Mouse (Mus musculus) forebrain, embryonic 14.5 days (tissue): Measurements from ENCODE around the gene Gm28051. TPM values are rescaled to one million over a fixed set of nuclear protein-coding genes. Genes with fewer than 3 reads are reported as not detected.

Source experiments
- ATAC-seq: fragments of 200-750 bp; cut with Nextera tagmentation; 2 replicates; pipeline ENCODE4 v1.8.0; 2017; ENCODE audit warnings: mild to moderate bottlenecking, moderate library complexity
- DNase-seq: peaks from one replicate; pipeline ENCODE4 v3.0.0-alpha.2; 2015; ENCODE audit warnings: low spot score
- H3K27ac ChIP-seq: fragments of 300-500 bp; sonication (generic); 2 replicates; pipeline ENCODE4 v1.5.1; 2014; ENCODE audit warnings: low read depth, mild to moderate bottlenecking, control low read depth, low read length, moderate library complexity
- H3K27me3 ChIP-seq: fragments of 300-500 bp; sonication (generic); replicated peaks from 2 replicates; pipeline ENCODE4 v1.6.1; 2014; ENCODE audit warnings: low read length, control low read depth, mixed read lengths; ENCODE audit not compliant: control insufficient read depth, insufficient read depth
- H3K36me3 ChIP-seq: fragments of 300-500 bp; sonication (generic); 2 replicates; pipeline ENCODE4 v1.6.1; 2014; ENCODE audit warnings: low read length, control low read depth; ENCODE audit not compliant: control insufficient read depth, insufficient read depth
- H3K4me1 ChIP-seq: fragments of 300-500 bp; sonication (generic); 2 replicates; pipeline ENCODE4 v1.6.1; 2014; ENCODE audit warnings: antibody characterized with exemption, low read length, control low read depth; ENCODE audit not compliant: control insufficient read depth, insufficient read depth
- H3K4me2 ChIP-seq: fragments of 300-500 bp; sonication (generic); 2 replicates; pipeline ENCODE4 v1.6.1; 2014; ENCODE audit warnings: mild to moderate bottlenecking, control low read depth, low read length
- H3K4me3 ChIP-seq: fragments of 300-500 bp; sonication (generic); 2 replicates; pipeline ENCODE4 v1.5.1; 2014; ENCODE audit warnings: low read depth, low read length, control low read depth
- H3K9ac ChIP-seq: fragments of 300-500 bp; sonication (generic); 2 replicates; pipeline ENCODE4 v1.6.1; 2014; ENCODE audit warnings: mild to moderate bottlenecking, low read length, control low read depth, moderate library complexity
- H3K9me3 ChIP-seq: fragments of 300-500 bp; sonication (generic); replicated peaks from 2 replicates; pipeline ENCODE4 v1.6.1; 2016; ENCODE audit warnings: low read length, control low read depth, mixed read lengths; ENCODE audit not compliant: control insufficient read depth
- WGBS: fragments of 180-500 bp; shearing (Covaris S2); extraction: QIAGEN DNeasy Blood & Tissue Kit; methylation state at CpG from one replicate; pipeline ENCODE4 v1.1.7; 2014; 5-methylcytosine and 5-hydroxymethylcytosine counted together
- polyA plus RNA-seq: library from polyadenylated mRNA; unstranded; fragments of >200 nt; fragmentation: Nextera tagmentation; extraction: Ambion mirVana; gene quantifications from 2 replicates; pipeline ENCODE4 v1.2.1, GENCODE M21; 2014

Gene Gm28051
- polyA plus RNA-seq, 1 experiment from 2014 or later: not detected

- Histone ChIP-seq H3K4me3 (no peak overlapping the region), H3K27me3 (no peaks in the 10 kb centered on the region), H3K9me3 (no peaks in the 10 kb centered on the region), H3K9ac (no peak overlapping the region), H3K4me2 (no peak overlapping the region), H3K4me1 (no peaks in the 10 kb centered on the region), H3K36me3 (no peaks in the 10 kb centered on the region), H3K27ac (no peak overlapping the region)
- no peak for DNase-seq
- ATAC-seq: no peak
- 84% methylated on average over 10 of the region's 10 CpGs for WGBS
Observed at GRCm38 (mm10) chr12:102714654-102715395, 42.7 kb downstream of the Gm28051 start.

- no peak overlapping the region for H3K27ac ChIP-seq
- no peaks in the 10 kb centered on the region for H3K27me3 ChIP-seq
Observed at GRCm38 (mm10) chr12:102714116-102714515, 43.4 kb downstream of the Gm28051 start.

GRCm38 (mm10) chr12:102713153-102713865, 44.3 kb downstream of the Gm28051 start:
- Histone ChIP-seq H3K4me1 (no peaks in the 10 kb centered on the region), H3K4me2 (no peak overlapping the region), H3K9ac (no peak overlapping the region), H3K27ac (no peak overlapping the region), H3K4me3 (no peak overlapping the region), H3K9me3 (no peaks in the 10 kb centered on the region), H3K36me3 (no peaks in the 10 kb centered on the region), H3K27me3 (no peaks in the 10 kb centered on the region)
- WGBS: 76% methylated on average over 20 of the region's 20 CpGs
- ATAC-seq (no peak), DNase-seq (no peak)

More at GRCm38 (mm10) chr12:102714116-102714515, 43.4 kb downstream of the Gm28051 start:
- H3K9me3 ChIP-seq: no peaks in the 10 kb centered on the region
- DNase-seq: no peak
- WGBS: 65% methylated on average over 2 of the region's 2 CpGs
- no peaks in the 10 kb centered on the region for H3K4me1 ChIP-seq
- H3K9ac ChIP-seq: no peak overlapping the region
- H3K4me2 ChIP-seq: no peak overlapping the region
- no peak for ATAC-seq
- H3K36me3 ChIP-seq: no peaks in the 10 kb centered on the region
- no peak overlapping the region for H3K4me3 ChIP-seq

- ATAC-seq (no peak), DNase-seq (no peak)
- no peak overlapping the region for H3K9ac ChIP-seq
- H3K4me2 ChIP-seq: no peak overlapping the region
- no peaks in the 10 kb centered on the region for H3K9me3 ChIP-seq
- 0 out of 2 replicates have a peak, but pooled peaks cover 4% of the 10 kb centered on the region for H3K4me1 ChIP-seq
- 66% methylated on average over 4 of the region's 4 CpGs for WGBS
- H3K27me3 ChIP-seq: no peaks in the 10 kb centered on the region
- H3K4me3 ChIP-seq: no peak overlapping the region
- H3K36me3 ChIP-seq: no peaks in the 10 kb centered on the region
- H3K27ac ChIP-seq: no peak overlapping the region
Observed at GRCm38 (mm10) chr12:102710851-102711375, 46.7 kb downstream of the Gm28051 start.

GRCm38 (mm10) chr12:102709896-102710295, 47.7 kb downstream of the Gm28051 start:
- Histone ChIP-seq H3K27ac (no peak overlapping the region), H3K36me3 (no peaks in the 10 kb centered on the region), H3K4me1 (peaks cover 9% of the 10 kb centered on the region; the same call in 1 of the 2 replicates), H3K9ac (no peak overlapping the region), H3K4me2 (no peak overlapping the region), H3K9me3 (no peaks in the 10 kb centered on the region), H3K4me3 (no peak overlapping the region), H3K27me3 (no peaks in the 10 kb centered on the region)
- ATAC-seq (no peak), DNase-seq (no peak)
- 86% methylated on average over 5 of the region's 5 CpGs for WGBS

GRCm38 (mm10) chr12:102708220-102708619, 49.3 kb downstream of the Gm28051 start:
- no peak overlapping the region for H3K4me2 ChIP-seq
- H3K27ac ChIP-seq: no peak overlapping the region
- DNase-seq (no peak), ATAC-seq (no peak)
- no peak overlapping the region for H3K4me3 ChIP-seq
- H3K9me3 ChIP-seq: no peaks in the 10 kb centered on the region
- no peak overlapping the region for H3K9ac ChIP-seq
- H3K27me3 ChIP-seq: no peaks in the 10 kb centered on the region
- H3K36me3 ChIP-seq: no peaks in the 10 kb centered on the region
- 78% methylated on average over 11 of the region's 11 CpGs for WGBS
- peaks cover 12% of the 10 kb centered on the region; the same call in 1 of the 2 replicates for H3K4me1 ChIP-seq

- ATAC-seq (no peak), DNase-seq (no peak)
- Histone ChIP-seq H3K9ac (no peak overlapping the region), H3K4me2 (no peak overlapping the region), H3K27me3 (no peaks in the 10 kb centered on the region), H3K36me3 (no peaks in the 10 kb centered on the region), H3K4me1 (peaks cover 21% of the 10 kb centered on the region; the same call in 1 of the 2 replicates), H3K4me3 (no peak overlapping the region), H3K27ac (no peak overlapping the region), H3K9me3 (no peaks in the 10 kb centered on the region)
- 91% methylated on average over 10 of the region's 10 CpGs for WGBS
Observed at GRCm38 (mm10) chr12:102706833-102707463, 50.6 kb downstream of the Gm28051 start.

GRCm38 (mm10) chr12:102705906-102706640, 51.5 kb downstream of the Gm28051 start:
- Histone ChIP-seq H3K9ac (peak overlapping the region; percentile 79), H3K27me3 (no peaks in the 10 kb centered on the region), H3K4me1 (peaks cover 23% of the 10 kb centered on the region; the same call in 1 of the 2 replicates), H3K36me3 (no peaks in the 10 kb centered on the region), H3K27ac (0 out of 2 replicates have a peak overlapping the region, but pooled peaks have one; percentile 80), H3K4me3 (0 out of 2 replicates have a peak overlapping the region, but pooled peaks have one; percentile 70), H3K9me3 (no peaks in the 10 kb centered on the region), H3K4me2 (peak overlapping the region; percentile 79)
- 72% methylated on average over 6 of the region's 6 CpGs for WGBS
- DNase-seq (no peak), ATAC-seq (no peak)
